Mouse (Mus musculus) left cerebral cortex, postnatal 4 days (tissue): ENCODE measurements around the gene Slc38a4. TPM values are rescaled to one million over a fixed set of nuclear protein-coding genes. Genes with fewer than 3 reads are reported as not detected.

ENCODE experiments used
- DNase-seq: peaks from one replicate; pipeline ENCODE4 v3.0.0-alpha.2; 2022
- intact Hi-C: fragments of 180-260 bp; cut with DNase I; formaldehyde crosslinking; loops from one replicate; pipeline ENCODE4 v1.15.1; 2025
- total RNA-seq, 2 experiments: library from RNA; stranded (reverse); gene quantifications; 2 replicates each; pipeline ENCODE4 v1.2.3; 2021

Gene Slc38a4
- total RNA-seq, 2 experiments from 2014 or later: 2.8 to 3.1 TPM

- no peak for DNase-seq
- intact Hi-C loops: no loop called here
Measured at GRCm38 (mm10) chr15:97054767-97055489, 828 bp downstream of the Slc38a4 start.

- intact Hi-C loops: no loop called here
- no peak for DNase-seq
Measured at GRCm38 (mm10) chr15:97054131-97054530, 1.6 kb downstream of the Slc38a4 start.

GRCm38 (mm10) chr15:97050436-97050835 is 5.3 kb downstream of the Slc38a4 start:
- no peak for DNase-seq
- intact Hi-C loops: no loop called here

- intact Hi-C loops: no loop called here
- DNase-seq: no peak
Measured at GRCm38 (mm10) chr15:97050011-97050410, 5.7 kb downstream of the Slc38a4 start.

GRCm38 (mm10) chr15:97049281-97049841 is 6.4 kb downstream of the Slc38a4 start:
- DNase-seq: no peak
- intact Hi-C loops: no loop called here

- no peak for DNase-seq
- intact Hi-C loops: no loop called here
Measured at GRCm38 (mm10) chr15:97048267-97048666, 7.5 kb downstream of the Slc38a4 start.

- intact Hi-C loops: no loop called here
- no peak for DNase-seq
Measured at GRCm38 (mm10) chr15:97043921-97044320, 11.8 kb downstream of the Slc38a4 start.

GRCm38 (mm10) chr15:97042001-97042491 is 13.7 kb downstream of the Slc38a4 start:
- intact Hi-C loops: no loop called here
- DNase-seq: no peak

- no peak for DNase-seq
- intact Hi-C loops: no loop called here
Measured at GRCm38 (mm10) chr15:97041182-97041581, 14.6 kb downstream of the Slc38a4 start.

- intact Hi-C loops: no loop called here
Measured at GRCm38 (mm10) chr15:97037710-97038109, 18.0 kb downstream of the Slc38a4 start.

GRCm38 (mm10) chr15:97035892-97036291 is 19.9 kb downstream of the Slc38a4 start:
- intact Hi-C loops: no loop called here
- no peak for DNase-seq

More at GRCm38 (mm10) chr15:97037710-97038109, 18.0 kb downstream of the Slc38a4 start:
- DNase-seq: no peak

- intact Hi-C loops: no loop called here
- DNase-seq: no peak
Measured at GRCm38 (mm10) chr15:97033485-97033991, 22.2 kb downstream of the Slc38a4 start.

- DNase-seq: no peak
- intact Hi-C loops: no loop called here
Measured at GRCm38 (mm10) chr15:97031886-97032285, 23.9 kb downstream of the Slc38a4 start.

- intact Hi-C loops: no loop called here
- no peak for DNase-seq
Measured at GRCm38 (mm10) chr15:97030984-97031492, 24.7 kb downstream of the Slc38a4 start.

GRCm38 (mm10) chr15:97030136-97030535 is 25.6 kb downstream of the Slc38a4 start:
- DNase-seq: no peak
- intact Hi-C loops: no loop called here

GRCm38 (mm10) chr15:97029064-97029791 is 26.5 kb downstream of the Slc38a4 start:
- intact Hi-C loops: no loop called here

GRCm38 (mm10) chr15:97028651-97029050 is 27.1 kb downstream of the Slc38a4 start:
- intact Hi-C loops: no loop called here

More at GRCm38 (mm10) chr15:97029064-97029791, 26.5 kb downstream of the Slc38a4 start:
- DNase-seq: no peak

GRCm38 (mm10) chr15:97028046-97028634 is 27.6 kb downstream of the Slc38a4 start:
- no peak for DNase-seq
- intact Hi-C loops: no loop called here

More at GRCm38 (mm10) chr15:97028651-97029050, 27.1 kb downstream of the Slc38a4 start:
- no peak for DNase-seq

GRCm38 (mm10) chr15:97026670-97027069 is 29.1 kb downstream of the Slc38a4 start:
- intact Hi-C loops: no loop called here
- no peak for DNase-seq

GRCm38 (mm10) chr15:97022764-97023163 is 33.0 kb downstream of the Slc38a4 start:
- intact Hi-C loops: no loop called here
- no peak for DNase-seq

GRCm38 (mm10) chr15:97022213-97022612 is 33.5 kb downstream of the Slc38a4 start:
- intact Hi-C loops: no loop called here
- DNase-seq: no peak
